Mouse (Mus musculus) CH12.LX (cell line): Measurements from ENCODE around the gene Traf1.

ENCODE experiments used
- CTCF ChIP-seq, 2 experiments: IDR thresholded peaks in 1 of 2; conservative IDR thresholded peaks in 1 of 2; 2 replicates each; pipeline ENCODE4 v1.5.1; 2011 to 2012; ENCODE audit warnings: low read depth in 2 of 2, low read length in 2 of 2, improper control_type of control experiment in 1 of 2, inconsistent platforms in 1 of 2, mild to moderate bottlenecking in 1 of 2, moderate library complexity in 1 of 2
- USF1 ChIP-seq: IDR thresholded peaks from 2 replicates; pipeline ENCODE4 v1.6.1; 2014; ENCODE audit warnings: low read depth, mild to moderate bottlenecking, inconsistent platforms, low read length, improper control_type of control experiment
- ZMIZ1 ChIP-seq: IDR thresholded peaks from 2 replicates; pipeline ENCODE4 v1.6.1; 2012; ENCODE audit warnings: low read depth, mild to moderate bottlenecking, inconsistent platforms, low read length, improper control_type of control experiment

DNA sequence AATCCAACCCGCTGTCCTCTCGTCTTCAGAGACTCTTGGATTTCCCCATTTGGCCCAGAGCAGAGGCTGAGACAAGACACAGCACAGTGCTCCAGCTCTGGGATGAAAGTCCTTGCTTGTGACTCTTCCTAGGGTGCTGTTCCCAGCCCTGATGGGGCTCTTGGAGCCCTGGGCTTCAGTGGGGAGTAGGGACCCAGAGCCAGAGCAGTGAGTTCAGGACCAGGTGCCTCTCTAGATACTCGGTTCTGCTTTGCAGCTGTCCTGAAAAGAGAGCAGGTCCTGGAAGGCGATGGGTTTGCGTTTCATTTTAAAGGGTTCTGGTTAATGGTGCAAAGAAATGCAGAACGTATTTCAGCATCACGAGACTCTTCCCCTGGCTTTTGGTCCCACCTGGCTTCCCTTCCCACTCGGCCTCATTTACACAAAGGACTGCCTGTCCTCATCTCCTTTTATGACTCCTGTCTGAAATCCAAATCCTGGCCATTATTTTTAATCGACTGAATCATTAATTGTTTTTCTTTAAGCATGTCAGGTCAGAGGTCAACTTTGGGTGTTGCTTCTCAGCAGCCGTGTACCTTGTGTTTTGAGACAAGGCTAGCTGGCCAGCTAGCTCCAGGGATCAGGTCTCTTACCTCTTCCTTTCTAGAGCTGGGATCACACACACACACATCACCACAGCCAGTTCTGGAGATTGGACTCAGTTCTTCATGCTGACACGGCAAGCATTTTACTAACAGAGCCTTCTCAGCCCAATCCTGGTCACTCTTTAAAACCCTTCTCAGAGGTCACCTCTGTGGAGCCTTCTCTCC lies 9.7 kb upstream of the Traf1 start:
- no peak for TF ChIP-seq USF1
- TF ChIP-seq CTCF (conservative IDR thresholded peaks at IDR 0.05 in 1 of 2, IDR thresholded peaks at IDR 0.05 in 1 of 2; ENCODE audit: low read depth in 2 of 2, low read length in 2 of 2) = no peak
- TF ChIP-seq ZMIZ1 = no peak
